Mouse (Mus musculus) kidney, postnatal 10 days (tissue): ENCODE measurements at regions not wholly inside any gene's neighbourhood (a gene's known extent, or its start where the extent isn't known, plus 50 kb on each side); places are given as distances from the start of the nearest gene placed in this dataset.
"Not testable (repeated sequence)": the region's sequence is repeated elsewhere in the genome, so short reads cannot be mapped to it uniquely, and the experiment has no call there.

Experiments used
- DNase-seq: peaks from one replicate; pipeline ENCODE4 v3.0.0; 2021; ENCODE audit warnings: mixed read lengths

DNA sequence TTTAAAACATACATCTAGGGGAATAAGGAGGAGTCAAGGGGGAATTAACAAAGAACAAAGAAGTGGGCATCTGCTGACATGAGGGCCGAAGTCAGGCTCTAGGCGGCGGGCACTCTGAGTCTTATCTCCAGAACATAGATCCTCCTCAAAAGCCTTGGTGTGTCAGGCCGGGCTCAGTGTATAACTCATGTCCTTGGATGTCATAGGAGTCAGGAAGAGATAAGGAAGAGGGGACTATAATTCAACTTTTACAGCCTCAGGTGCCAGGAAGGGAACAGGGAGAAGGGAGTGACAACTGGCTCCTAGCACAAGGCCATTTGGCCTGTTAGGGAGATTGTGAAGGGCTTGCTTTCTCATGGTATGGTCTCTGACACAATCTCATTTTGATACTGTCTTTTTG, 185.9 kb upstream of the Ube2e2 start:
- DNase-seq: not testable (repeated sequence)

DNA sequence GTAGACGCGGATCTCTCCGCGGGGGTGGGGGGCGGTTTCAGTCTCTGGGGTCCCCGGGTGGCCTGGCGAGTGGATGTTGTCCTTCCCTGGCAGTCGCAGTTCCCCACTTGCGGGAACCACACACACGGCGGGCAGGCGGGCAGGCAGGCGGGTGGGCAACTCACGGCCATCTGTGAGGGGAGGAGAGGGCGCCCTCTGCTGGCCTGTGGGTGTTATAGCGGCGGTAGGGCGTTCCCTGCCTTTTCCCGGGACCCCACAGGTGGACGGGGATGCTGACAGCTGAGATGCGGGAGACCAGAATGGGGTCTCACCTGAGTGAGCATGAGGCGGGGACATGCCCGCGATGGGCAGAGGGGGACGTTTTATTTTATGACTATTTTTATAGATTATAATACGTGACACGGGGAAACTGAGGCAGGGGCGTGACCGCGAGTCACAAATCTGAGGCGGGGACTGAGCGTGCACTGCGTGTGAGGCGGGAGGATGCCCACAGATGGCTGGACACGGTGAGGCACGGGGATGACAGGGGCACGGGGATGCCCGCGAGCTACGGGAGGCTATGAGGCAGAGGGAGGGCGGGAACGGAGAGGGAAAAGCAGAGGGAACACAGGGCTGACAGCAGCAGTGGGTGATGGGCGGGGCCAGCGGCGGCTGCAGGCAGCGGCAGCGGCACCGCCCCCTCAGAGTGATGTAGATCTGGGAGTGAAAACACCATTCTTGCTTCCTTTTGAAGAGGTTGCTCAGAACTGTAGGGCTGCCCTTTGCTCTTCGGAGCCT, 148.1 kb upstream of the Ube2e2 start:
- peak; percentile 67 for DNase-seq

DNA sequence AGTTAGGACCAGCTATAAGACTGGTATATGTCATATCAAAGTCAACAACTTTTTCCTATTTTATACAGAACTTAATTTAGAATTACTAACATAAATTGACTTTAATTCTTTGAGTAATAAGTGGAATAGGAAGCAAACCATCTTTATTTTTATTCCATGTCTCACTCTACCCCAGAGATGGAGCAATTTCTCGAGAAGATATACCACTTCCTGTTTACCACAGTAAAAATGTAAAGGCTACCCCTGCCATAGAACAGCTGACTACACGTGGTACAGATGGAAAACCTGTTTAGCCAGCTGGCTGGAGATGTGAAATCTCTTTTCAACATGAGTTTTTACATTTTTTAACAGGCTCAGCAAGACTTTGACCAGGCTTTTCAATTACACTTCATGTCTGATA, 126.0 kb upstream of the Ube2e2 start:
- no peak for DNase-seq

DNA sequence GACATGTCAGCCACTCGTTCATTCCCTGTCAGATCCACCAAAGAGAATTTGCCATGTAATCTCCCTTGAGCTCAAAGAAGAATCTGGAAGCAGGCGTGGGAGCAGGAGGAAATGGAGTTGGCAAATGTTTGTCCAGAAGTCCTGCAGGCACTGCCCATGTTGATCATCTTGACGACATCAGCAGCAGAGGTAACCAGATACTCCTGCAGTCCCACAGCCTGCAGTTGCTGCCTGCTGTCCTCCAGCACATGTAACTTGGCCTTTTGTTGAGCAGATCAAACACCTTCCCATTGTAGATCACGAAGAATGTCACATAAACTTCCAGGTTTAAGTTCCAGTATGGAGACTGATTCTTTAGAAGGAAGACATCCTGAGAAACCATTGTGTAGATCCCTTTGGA, 121.3 kb upstream of the Ube2e2 start:
- DNase-seq: no peak

DNA sequence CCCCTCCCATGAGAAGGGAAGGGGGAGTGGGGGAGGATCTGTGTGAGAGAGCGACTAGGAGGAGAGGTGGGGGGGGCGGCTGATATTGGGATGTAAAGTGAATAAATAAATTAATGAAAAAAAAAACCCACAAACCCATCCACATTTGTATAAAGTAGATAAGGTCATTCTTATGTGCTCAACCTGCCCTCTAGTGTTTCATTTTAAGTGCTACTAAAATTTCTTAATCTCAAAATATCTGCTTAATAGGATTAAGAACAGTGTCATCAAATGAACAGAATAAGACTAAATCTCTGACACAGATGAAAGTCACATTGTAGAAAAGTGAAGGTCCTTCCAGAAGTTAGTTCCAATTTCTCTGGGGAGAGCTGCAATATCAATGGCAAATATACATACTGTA, 119.5 kb upstream of the Ube2e2 start:
- not testable (repeated sequence) for DNase-seq

DNA sequence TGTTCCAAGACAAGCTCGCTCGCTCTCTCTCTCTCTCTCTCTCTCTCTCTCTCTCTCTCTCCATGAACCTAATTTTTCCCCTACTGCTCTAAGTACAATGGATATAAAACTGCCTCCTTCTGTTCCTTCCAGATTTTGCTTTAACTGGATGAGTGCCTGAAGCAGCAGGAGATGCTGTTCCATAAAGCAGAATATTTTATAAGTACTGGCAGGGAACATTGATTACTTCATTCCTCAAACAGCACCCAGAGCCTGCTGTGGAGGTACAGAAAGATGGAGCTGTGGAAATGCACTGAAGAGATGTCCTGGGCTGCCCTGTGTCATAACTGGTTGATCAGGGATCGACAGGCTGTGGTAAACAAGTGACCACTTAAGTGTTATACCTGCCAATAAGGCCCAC, 89.8 kb upstream of the Ube2e2 start:
- DNase-seq: no peak

DNA sequence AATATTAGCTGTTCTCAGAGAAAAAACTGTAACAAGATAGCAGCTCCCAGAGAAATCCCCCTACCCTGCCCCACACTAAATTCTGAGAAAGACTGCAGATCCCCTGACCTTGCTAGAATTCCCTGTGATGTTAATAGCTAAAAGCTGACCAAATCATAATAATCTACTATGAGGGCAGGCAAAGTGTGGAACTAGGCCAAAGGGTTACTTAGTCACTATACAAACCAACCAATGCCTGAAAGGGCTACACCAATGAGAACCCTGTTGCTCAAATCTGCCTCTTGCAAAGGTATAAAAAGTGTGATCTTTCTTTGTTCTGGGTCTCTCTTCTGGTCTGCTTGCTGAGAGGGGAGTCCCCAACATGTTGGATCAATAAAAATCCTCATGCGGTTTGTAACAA, 69.8 kb upstream of the Ube2e2 start:
- no peak for DNase-seq

DNA sequence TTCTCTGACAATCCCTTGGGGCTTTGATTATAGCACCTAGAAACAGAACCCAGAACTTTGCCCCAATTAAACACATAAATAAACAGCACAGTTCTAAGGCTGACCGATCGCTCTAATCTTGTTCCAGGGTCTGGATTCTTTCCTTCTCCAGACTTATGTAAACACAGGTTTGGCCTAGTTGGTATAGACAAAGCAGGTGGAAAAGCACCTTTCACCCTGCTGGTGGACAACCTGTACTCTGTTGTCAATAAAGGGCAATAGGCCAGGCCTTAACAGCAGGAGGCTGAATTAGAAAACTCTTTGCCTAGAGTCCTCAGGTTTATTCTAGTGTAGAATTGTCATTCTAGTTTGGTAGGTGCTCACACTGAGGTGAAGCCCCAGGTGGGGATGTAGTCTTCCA, 69.2 kb upstream of the Ube2e2 start:
- DNase-seq: no peak
